20 mouse cellular contexts compared by ENCODE assay signal in the genomic region with DNA sequence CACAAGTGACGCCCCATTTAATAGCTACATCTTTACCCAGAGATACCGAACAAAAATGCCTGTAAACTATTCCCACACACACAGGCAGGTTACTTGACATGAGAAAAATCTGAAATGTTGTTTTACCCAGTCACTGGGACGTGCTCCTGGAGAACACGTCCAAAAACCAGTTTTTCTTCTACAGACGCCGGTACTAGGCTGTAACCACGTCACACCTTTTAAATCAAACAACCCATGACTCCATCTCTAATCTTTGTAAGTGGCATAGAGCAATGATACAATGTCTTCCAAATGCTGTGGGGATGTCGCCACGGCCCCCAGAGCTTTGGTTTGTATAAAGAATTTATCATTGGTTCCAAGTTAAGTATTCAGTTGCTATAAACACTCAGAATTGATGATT.
DNase-seq lines count a peak whose midpoint lies in the region; ATAC-seq and TF ChIP-seq lines count a peak whose summit lies in the region.
"Had no signal": no experiment of that assay in that cellular context is flagged by ENCODE, and none has a peak within 500 bp of the region (broad histone marks: within the 10 kb centered on the region; RNA-seq: fewer than 3 reads in every experiment).

No protein-coding gene starts in this region.

- peak overlapping the region; percentile 58 for H3K4me2 ChIP-seq in heart, embryonic 13.5 days
- H3K4me2 ChIP-seq in lung, postnatal 0 days (replicated peaks; ENCODE audit: low read depth, low read length), result no peak overlapping the region
- H3K4me2 ChIP-seq in stomach, embryonic 14.5 days (replicated peaks; ENCODE audit: low read depth, low read length), result peak overlapping the region; percentile 18; the same call in 1 of the 2 replicates
- H3K4me2 ChIP-seq in forebrain, embryonic 13.5 days, result no peak overlapping the region
- H3K4me2 ChIP-seq: hindbrain, embryonic 15.5 days had no signal

- no peak for TF ChIP-seq CTCF in lung, postnatal 0 days (IDR thresholded peaks at IDR 0.05)

- no peak for TF ChIP-seq EP300 in lung, postnatal 0 days (IDR thresholded peaks at IDR 0.05)

- no peak for DNase-seq in heart, adult 11 months
- peak; percentile 55 for DNase-seq in lung, postnatal 0 days (ENCODE audit: low spot score)
- DNase-seq in lung, postnatal 10 days, result no peak
- DNase-seq in cerebellum, postnatal 36 days, result no peak
- DNase-seq: adrenal gland, postnatal 10 days; cerebellum, adult 8-10 months; gastrocnemius, postnatal 14 days; liver, postnatal 0 days; retina, postnatal 1 day; right cerebral cortex, postnatal 25 days; spleen, adult 18-20 months had no signal

- H3K27ac ChIP-seq in heart, embryonic 13.5 days (replicated peaks), result no peak overlapping the region
- H3K27ac ChIP-seq in lung, postnatal 0 days (ENCODE audit: low read length), result no peak overlapping the region
- H3K27ac ChIP-seq in stomach, embryonic 14.5 days (ENCODE audit: low read length), result peak overlapping the region; percentile 46; the same call in 1 of the 2 replicates
- H3K27ac ChIP-seq in forebrain, embryonic 13.5 days, result no peak overlapping the region
- H3K27ac ChIP-seq: hindbrain, embryonic 15.5 days; macrophage; neural tube, embryonic 13.5 days had no signal

- H3K9ac ChIP-seq in heart, embryonic 13.5 days, result no peak overlapping the region
- H3K9ac ChIP-seq in lung, postnatal 0 days (replicated peaks; ENCODE audit: low read depth), result no peak overlapping the region
- H3K9ac ChIP-seq in stomach, embryonic 14.5 days (replicated peaks; ENCODE audit: low read depth, low read length), result no peak overlapping the region
- H3K9ac ChIP-seq in forebrain, embryonic 13.5 days, result no peak overlapping the region
- H3K9ac ChIP-seq: hindbrain, embryonic 15.5 days; liver, postnatal 0 days; neural tube, embryonic 13.5 days had no signal

- 87% methylated on average over 9 of the region's 9 CpGs for WGBS in heart, embryonic 13.5 days
- WGBS in lung, postnatal 0 days, result 52% methylated on average over 9 of the region's 9 CpGs
- WGBS in stomach, embryonic 14.5 days, result 46% methylated on average over 9 of the region's 9 CpGs
- WGBS in forebrain, embryonic 13.5 days, result 93% methylated on average over 9 of the region's 9 CpGs

- H3K4me1 ChIP-seq in heart, embryonic 13.5 days, result peaks cover 34% of the 10 kb centered on the region
- no peaks in the 10 kb centered on the region for H3K4me1 ChIP-seq in lung, postnatal 0 days (ENCODE audit: insufficient read depth, low read depth, low read length)
- H3K4me1 ChIP-seq in stomach, embryonic 14.5 days (ENCODE audit: control insufficient read depth, insufficient read depth, low read length), result peaks cover 43% of the 10 kb centered on the region
- peaks cover 30% of the 10 kb centered on the region for H3K4me1 ChIP-seq in forebrain, embryonic 13.5 days

- H3K9me3 ChIP-seq in heart, embryonic 13.5 days, result no peaks in the 10 kb centered on the region
- no peaks in the 10 kb centered on the region for H3K9me3 ChIP-seq in lung, postnatal 0 days (ENCODE audit: low read length)
- no peaks in the 10 kb centered on the region for H3K9me3 ChIP-seq in stomach, embryonic 14.5 days (ENCODE audit: control insufficient read depth, low read depth, low read length)
- no peaks in the 10 kb centered on the region for H3K9me3 ChIP-seq in forebrain, embryonic 13.5 days (replicated peaks)
- H3K9me3 ChIP-seq: hindbrain, embryonic 15.5 days; neural tube, embryonic 13.5 days had no signal

- ATAC-seq in heart, embryonic 13.5 days (ENCODE audit: extremely low read depth, insufficient number of reproducible peaks, low FRiP score, low TSS enrichment), result no peak
- ATAC-seq in lung, postnatal 0 days, result 0 out of 2 replicates have a peak, but pooled peaks have one; percentile 33
- ATAC-seq in stomach, embryonic 14.5 days (ENCODE audit: insufficient number of reproducible peaks, insufficient read depth, low FRiP score, low read depth), result no peak
- no peak for ATAC-seq in forebrain, embryonic 13.5 days
- ATAC-seq: forebrain, embryonic 16.5 days; liver, postnatal 0 days; midbrain, embryonic 16.5 days had no signal

- no peak overlapping the region for H3K4me3 ChIP-seq in heart, embryonic 13.5 days
- H3K4me3 ChIP-seq in lung, postnatal 0 days (ENCODE audit: low read depth, low read length), result no peak overlapping the region
- H3K4me3 ChIP-seq in stomach, embryonic 14.5 days (ENCODE audit: low read depth, low read length), result no peak overlapping the region
- H3K4me3 ChIP-seq in forebrain, embryonic 13.5 days, result no peak overlapping the region
- H3K4me3 ChIP-seq: hindbrain, embryonic 15.5 days; myocyte; neural tube, embryonic 13.5 days had no signal

- H3K36me3 ChIP-seq in heart, embryonic 13.5 days, result 0 out of 2 replicates have a peak, but pooled peaks cover 5% of the 10 kb centered on the region
- H3K36me3 ChIP-seq in lung, postnatal 0 days (ENCODE audit: insufficient read depth, low read length), result no peaks in the 10 kb centered on the region
- no peaks in the 10 kb centered on the region for H3K36me3 ChIP-seq in stomach, embryonic 14.5 days (ENCODE audit: control insufficient read depth, insufficient read depth, low read length)
- H3K36me3 ChIP-seq in forebrain, embryonic 13.5 days (ENCODE audit: poor library complexity, severe bottlenecking), result no peaks in the 10 kb centered on the region
- H3K36me3 ChIP-seq: hindbrain, embryonic 15.5 days; neural tube, embryonic 13.5 days had no signal

- no peaks in the 10 kb centered on the region for H3K27me3 ChIP-seq in heart, embryonic 13.5 days (replicated peaks)
- no peaks in the 10 kb centered on the region for H3K27me3 ChIP-seq in lung, postnatal 0 days (replicated peaks; ENCODE audit: insufficient read depth, low read length)
- H3K27me3 ChIP-seq in stomach, embryonic 14.5 days (ENCODE audit: control insufficient read depth, insufficient read depth, low read length), result no peaks in the 10 kb centered on the region
- no peaks in the 10 kb centered on the region for H3K27me3 ChIP-seq in forebrain, embryonic 13.5 days
- H3K27me3 ChIP-seq: hindbrain, embryonic 15.5 days; neural tube, embryonic 13.5 days had no signal

Comparison
In these comparisons a context has a peak if more than half of its experiments do, and no peak if none do; other contexts are left out.
1. H3K4me2 ChIP-seq: peak in heart, embryonic 13.5 days (single experiment) and stomach, embryonic 14.5 days (single experiment); none in lung, postnatal 0 days (single experiment) and forebrain, embryonic 13.5 days (single experiment).